Mouse (Mus musculus) induced T-regulatory cell, adult 2 months (primary cell): Measurements from ENCODE around the gene Cacna2d1.

Source experiments
- DNase-seq: peaks from one replicate; pipeline ENCODE4 v3.0.0-alpha.2; 2012; ENCODE audit warnings: low read depth

The Cacna2d1 gene

DNA sequence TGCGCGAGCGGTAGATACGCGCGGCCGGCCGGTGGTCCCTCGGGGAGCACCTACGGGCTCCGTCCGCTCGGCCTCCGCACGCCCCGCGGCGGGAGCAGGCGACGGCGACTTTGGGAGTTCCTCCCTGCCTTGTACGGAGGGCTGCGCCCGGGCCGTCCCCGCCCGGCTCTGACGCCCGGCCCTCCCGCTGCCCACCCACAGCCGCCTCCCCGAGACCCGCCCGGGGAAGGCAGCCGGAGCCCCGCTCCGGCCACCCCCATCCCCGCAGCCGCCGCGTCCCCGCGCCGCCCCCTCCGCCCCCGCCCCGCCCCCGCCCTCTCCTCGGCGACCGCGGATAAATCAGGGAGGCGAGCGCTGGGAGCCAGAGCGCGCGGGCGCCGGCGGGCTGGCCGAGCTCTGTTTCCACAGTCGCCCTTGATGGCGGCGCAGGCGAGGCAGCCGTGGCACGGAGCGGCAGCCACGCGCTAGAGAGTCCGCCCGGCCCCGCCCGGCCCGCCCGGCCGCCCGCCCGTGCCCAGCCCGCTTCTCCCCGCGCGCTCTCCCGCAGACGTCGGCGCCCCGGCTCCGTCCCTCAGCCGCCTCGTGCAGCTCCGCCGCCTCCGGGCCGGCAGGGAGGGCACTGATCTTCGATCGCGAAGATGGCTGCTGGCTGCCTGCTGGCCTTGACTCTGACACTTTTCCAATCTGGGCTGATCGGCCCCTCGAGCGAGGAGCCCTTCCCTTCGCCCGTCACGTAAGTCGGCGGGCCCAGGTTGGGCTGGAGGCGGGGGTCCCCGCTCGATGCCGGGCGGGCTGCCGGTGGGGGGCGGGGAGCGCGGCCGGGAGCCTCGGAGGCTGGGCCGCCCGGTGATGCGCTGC lies at the start of gene Cacna2d1:
Cacna2d1 (plus strand) TSS at position 316 of the 858 bp plus-strand sequence.
- no peak for DNase-seq

DNA sequence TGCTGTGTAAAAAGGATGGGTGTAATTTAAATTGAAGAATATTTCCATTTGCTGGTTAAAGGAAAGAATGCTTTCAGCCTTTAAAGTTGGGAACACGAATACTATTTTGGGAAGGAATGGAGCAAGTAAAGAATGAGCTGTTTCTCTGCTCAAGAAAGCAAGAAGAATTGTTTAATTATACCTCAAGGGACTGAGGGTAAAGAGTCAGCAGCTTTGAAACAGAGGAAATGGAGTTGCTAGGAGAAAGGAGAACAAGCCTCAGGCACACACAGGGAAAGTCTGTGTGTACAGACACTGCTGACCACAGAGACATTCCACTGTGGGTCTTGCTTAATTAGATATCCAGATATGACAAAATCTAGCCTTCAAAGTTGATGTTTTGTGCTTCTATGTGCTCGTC lies 39.4 kb upstream of the Cacna2d1 start:
- DNase-seq = no peak

DNA sequence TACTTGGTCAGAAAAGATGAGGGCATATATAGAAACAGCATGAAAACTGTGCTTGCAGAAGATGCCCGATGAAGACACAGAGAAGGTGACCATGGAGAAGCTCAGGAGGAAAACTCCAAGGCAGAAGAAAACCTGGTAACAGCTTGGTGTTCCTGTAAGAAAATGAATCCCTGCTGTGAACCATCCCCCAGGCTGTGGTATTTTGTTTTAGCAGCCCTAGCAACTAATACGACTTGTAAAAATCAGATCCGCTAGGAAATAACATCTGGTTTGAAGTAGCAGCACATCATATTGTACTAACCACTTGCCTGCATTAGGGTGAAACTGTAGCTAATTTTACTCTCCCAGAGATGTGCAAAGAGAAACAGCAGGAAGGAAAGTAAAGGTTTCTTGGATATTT lies 37.8 kb upstream of the Cacna2d1 start:
- no peak for DNase-seq

DNA sequence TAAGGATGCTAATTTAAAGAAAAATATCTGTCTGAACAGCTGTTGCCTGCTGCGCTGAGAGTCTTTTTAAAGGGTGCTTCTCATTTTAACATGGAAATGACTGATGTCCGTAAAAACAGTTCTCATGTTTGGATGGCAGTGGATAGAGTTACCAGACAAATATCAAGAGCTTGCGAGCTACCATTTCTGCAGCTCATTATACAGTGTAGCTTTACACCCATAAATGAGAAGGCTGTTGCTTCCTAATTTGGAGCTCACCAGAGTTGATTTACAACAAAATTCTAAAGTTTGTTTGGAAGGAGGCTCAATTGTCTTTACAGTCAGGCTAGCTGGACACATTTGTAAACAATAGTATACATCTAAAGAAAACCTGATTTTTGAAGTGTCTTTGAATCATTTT lies 28.0 kb upstream of the Cacna2d1 start:
- no peak for DNase-seq

DNA sequence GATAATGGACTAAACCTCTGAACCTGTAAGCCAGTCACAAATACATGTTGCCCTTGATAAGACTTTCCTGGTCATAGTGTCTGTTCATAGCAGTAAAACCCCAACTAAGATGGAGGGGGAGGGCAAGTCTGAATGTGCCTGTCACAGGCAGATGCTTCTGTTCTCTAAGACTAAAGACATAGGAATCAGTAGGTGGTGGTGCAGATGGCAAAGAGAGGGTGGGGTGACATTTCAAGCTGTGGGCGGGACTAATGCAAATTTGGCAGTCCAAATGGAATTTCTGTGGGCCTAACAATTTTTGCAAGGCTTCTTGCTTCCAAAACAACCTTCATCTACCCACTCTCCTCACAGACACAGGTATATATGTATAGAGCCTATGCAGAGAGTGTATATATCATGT lies 19.6 kb upstream of the Cacna2d1 start:
- DNase-seq = no peak

DNA sequence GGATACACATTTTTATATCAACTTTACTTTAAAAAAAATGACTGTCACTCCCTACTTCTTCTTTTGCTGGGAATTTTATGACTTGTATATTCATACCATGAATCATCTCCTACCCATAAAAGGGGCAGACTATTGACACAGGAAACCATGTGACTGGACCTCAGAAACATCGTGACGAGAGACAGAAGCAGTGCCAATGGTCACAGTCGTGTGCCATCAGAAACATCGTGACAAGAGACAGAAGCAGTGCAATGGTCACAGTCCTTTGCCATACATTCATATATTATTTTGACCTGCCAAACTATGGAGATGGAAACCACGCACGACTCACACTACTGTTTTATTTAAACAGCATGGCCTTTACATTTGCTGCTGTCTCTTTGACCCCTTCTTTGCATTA lies 6.0 kb upstream of the Cacna2d1 start:
- DNase-seq = no peak

DNA sequence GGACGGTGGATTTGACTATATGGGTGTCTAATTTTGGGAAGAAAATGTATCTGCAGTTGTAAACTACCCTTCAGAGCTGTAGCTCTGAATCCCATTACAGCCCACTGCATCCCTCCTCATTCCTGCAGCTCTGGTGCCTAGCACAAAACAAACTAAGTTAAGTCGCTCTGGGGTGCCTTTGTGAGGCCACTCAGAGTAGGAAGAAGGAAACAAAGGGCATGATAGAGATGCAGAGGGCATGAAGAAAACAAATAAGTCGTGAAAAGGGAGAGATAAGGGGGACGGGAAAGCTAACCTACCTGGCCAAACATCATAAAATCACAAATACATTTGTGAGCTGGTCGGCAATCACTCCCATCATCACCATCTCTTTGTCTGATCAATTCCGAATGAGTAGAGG lies 1.5 kb upstream of the Cacna2d1 start:
- DNase-seq = no peak

DNA sequence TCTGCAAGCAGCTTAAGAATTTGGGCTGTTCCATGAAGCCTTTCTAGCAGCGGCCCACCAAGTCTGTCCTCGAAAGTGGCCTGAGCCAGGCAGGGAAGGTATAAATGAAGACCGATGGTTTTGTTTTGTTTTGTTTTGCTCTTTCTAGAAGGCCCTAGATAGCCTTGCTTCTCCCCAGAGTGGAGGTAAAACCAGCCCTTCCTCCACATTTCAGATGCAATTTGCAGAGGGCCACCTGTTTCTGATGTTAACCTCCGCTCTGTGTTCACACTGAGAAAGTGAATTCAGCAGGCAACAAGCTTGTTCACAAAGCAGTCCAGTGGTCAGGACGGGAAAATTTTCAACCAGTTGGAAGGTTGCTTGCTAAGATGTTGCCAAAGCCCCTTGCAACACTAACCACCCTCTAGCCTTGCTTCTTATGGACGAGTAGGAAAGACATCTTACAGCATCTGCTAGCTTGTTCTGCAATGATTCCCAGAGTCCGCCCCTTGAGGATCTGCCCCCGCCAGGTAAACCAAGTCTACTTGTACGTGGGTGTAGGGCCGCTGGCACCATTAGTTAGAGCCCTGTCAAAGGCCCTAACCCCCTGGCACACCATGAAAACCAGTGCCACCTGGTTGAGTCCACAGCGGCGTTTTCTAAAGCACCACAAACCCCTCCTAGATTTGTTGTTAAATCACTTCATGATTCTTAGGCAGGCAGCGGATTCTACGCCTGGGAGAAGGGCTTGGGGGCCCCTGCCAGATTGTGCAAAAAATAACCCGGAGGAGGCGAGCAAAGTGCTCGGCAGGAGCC lies 713 bp upstream of the Cacna2d1 start:
- no peak for DNase-seq

DNA sequence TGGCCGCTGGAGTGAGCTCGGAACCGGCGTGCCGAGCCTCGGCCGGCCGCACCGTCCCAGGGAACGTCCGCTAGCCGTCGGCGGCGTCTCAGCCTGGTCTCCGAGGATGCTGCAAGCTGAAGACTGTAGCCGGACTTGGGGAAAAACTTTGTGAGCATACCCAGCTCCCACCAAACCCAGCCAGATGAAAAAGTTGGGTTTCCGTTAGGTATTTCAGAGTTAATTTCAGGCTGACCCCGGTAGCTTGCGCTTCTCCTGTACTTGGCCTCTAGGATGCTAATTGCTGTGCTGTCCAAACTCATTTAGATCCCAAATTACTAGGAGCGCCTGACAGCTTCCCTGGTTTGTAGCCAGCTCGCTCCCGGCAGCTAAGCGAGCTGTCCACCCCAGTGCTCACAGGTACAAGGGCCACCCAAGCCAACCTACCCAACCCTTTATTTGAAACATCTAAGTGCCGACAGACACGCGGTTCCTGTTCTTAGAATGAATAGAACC lies 790 bp downstream of the Cacna2d1 start:
- DNase-seq = no peak

DNA sequence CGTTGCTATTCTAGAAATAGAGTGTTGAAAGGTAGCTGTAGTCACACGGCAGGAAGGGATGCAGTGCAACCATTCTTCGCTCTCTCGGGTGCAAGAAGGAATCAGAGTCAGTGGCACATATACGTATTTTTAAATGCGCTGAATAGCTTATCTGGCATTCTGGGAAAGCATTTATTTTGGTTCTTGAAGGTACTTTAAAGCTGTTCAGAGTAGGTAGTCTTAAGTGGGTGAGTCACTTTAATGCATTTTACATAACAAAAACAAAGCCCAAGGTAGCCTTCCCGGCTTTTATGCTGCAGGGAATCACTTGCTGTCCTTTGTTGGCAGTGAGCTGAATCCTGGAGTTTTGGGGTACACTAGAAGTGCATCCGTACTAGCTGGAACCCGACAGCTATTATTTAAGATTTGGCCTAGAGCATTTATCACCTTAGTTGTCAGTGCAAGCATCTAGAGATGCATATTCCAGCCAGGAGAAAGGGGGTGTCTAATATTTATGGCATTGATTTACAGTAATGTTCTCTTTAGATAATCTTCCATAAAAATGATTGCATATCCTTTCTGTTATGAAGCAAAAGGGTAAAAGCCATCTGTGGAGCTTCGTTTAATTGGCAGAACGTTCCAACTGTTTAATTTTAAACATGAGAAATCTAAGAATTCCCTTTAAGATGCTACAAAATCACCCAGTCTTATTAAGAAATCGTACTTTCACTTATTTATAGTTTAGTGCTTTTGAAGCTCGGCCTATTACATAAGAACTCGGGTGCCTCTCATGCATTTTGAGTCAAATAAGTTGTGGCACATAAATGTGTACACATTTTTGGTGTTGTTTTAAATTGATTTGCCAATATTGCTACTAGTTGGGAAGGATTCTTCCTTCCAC lies 1.6 kb downstream of the Cacna2d1 start:
- DNase-seq = no peak

DNA sequence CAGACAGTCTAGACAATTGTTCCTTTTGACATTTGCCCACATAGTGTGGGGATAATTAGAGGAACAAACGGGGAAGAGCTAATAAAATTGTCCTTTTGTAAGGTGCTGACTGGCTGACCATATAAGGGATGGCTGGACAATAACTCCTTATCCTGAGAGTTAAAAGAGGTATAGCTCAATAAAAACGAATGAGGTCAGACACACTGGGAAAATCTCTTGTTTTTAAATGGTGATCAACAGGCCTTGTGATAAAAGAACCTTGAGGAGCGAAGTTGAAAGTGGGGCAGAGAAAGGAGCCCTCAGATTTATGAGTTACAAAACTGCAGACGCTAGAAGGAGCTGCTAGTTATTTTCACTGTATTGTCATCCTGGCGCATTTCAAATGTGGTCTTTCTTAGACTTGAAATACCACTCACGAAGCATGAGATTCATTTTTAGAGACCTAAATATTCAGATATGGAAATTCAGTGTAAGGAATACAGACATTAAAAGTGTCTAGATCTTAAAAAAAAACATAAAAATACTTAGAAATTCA lies 6.8 kb downstream of the Cacna2d1 start:
- no peak for DNase-seq

DNA sequence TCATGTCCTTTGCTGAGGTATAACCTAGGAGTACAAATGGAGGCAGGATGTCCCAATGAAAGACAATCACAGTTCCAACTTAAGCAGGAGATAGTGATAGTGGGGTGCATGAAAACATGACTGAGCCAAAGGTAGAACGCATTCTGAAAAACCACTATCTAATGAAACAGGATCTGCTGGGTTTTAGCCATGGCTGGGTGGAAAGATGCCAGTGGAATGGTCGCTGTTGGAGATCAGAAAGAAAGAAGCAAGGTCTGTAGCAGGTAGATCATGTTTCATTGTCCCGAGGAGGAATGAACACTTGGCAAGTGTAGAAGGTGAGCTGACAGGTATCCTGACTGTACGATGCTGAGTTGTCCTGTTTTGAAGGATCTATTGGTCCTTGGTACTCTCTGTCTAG lies 7.6 kb downstream of the Cacna2d1 start:
- DNase-seq = no peak

DNA sequence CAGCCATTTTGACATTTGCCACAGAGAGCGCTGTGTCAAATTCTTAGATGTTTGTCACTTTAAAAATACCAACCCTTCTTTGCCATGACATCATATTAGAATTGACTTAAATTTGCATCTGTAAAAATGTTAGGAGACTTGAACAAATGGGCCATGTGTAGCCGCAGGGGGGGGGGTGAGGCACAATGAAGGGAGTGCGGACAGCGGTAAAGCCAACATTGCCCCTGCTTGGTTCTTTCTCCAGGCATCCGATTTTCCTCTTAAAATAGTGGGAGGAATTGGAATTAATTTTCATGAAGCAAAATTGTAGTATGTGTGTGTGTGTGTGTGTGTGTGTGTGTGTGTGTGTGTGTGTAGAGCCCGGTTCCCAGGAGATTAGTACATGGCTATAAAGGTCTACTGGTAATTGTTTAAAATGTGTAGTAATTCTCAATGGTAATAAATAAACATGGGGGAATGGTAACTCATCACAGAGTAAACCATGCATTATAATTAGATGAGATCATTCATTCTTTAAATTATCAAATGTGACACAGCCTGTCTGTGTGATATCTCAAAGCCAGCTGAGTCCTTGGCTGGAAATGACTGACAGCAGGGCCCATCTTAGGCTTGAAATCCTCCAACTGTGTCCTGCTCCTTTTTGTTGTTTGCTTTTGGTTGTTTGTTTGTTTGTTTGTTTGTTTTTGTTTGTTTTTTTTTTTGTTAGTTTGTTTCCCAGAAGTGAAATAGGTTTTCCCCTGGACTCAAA lies 14.0 kb downstream of the Cacna2d1 start:
- DNase-seq = no peak

DNA sequence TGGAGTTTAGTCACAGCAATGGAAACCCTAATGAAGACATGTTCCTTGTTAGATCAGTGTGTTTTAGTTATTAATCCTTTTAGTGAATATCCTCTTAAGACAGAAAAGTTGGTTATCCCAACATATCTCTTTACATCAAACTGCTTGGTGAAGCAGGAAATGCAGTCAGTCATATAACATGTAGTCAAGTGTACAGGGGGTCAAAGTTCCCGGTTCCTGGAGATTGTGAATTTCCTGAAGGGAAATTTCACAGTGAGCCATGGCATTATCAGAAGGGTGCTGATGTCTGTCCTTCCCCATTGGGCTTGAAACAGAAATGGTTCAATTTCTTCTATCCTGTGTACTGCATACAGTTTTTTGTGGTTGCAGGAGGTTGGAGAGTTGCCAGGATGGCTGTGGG lies 25.3 kb downstream of the Cacna2d1 start:
- no peak for DNase-seq

DNA sequence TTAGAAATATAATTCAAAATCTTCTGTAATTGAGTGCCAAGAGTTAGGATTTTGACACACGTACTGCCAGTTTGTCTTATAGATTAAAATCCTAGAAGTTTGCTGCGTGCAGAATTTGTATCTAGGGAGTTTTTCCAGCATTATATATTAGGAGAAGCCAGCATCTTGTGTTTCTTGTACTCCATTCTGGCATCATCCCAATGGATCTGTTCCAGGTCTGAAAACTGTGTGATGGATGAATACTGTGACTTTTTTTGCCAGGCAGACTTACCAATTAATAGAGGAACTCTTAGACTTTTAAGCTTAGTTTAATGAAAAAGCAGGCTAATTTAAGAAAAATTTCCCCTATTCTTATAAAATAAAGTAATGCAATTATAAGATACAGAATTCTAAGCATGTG lies 27.4 kb downstream of the Cacna2d1 start:
- DNase-seq = no peak

DNA sequence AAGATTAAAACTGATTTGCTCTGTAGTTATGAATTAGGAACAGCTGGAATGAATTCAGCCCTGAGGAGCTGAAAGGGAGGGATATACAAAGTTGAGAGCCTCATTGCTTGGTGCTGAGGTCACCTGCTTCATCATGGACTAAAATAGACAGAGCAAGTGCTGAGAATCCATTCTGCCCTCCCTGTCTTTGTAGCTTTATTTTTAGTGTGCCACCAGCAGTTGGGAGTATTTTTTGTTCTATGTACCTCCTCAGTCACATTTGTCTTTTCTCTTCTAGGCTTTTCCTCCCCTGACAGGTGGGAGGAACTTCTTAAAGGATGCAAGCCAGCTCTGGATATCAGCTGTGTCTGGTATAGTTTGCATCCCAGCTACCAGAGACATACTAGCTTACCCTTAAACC lies 32.4 kb downstream of the Cacna2d1 start:
- no peak for DNase-seq

DNA sequence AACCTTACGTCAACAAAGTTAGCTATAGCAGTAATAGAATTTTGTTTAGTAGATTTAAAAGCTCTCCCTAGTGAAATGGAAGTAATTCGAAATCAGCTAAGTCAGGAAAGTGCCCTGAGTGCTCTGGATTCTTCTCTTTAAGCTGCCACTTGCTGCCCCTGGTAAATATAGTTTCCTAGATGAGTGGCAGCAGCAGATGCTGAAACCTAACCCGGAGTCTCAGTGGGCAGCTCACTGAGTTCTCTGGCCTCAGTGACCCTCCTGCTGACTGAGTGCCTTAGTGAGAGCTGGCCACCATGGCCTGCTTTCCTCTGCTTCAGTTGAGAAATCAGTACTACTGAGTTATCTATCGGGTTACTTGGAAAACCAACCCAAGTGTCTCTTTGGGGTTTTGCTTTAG lies 37.3 kb downstream of the Cacna2d1 start:
- no peak for DNase-seq

DNA sequence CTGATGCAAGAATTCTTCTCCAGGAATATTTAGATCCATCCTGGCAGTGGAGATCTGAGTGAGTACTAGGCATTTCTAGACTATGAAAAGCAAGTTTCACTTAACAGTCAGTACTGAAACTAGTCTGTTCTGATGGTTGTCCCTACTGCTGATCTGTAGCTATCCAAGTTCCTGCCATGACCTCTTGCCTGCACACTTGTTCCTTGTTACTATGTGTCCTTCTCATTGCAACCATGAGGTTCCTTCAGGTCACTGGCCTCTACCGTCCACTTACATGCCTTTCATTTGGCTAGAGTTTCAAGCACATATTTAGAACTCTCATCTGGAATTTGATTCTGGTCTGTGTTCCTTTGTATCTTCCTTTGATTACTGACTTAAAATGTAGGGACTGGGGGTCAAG lies 37.9 kb downstream of the Cacna2d1 start:
- no peak for DNase-seq

DNA sequence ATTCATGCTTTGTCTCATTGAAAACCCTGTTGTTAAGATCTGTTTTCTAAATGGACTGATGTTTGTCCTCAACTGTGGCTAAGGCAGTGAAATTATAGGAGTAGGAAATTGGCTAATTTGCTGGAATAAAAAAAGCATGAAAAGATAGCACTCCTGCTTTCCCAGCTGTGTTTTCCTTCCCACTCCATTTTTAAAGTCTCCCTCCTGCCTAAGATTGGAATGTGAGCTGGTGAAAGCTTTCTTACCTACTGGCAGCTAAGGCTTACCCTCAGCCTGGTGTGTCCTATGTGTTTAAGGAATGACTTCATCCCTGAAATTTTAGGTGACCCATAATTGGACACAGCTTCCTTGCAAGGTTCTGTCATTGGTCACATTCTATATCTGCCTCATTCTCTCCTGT lies 40.2 kb downstream of the Cacna2d1 start:
- no peak for DNase-seq

DNA sequence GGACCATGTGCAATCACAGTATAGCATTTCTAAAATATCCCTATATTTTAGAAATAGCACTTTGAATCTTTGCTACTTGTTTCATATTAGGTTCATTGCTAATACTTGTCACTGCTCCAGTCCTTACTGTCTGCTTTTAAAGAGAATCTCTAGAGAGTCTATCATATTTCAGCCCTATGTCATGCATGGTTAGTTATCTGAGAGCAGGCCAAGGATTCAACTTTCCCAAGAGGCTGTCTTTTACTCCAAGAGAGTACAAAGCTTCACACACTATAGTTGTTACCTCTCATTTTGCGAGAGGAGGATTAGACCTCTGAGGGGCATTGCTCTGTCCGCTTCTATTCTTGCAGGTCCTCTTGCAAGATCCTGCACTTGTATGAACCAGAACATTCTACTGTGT lies 44.7 kb downstream of the Cacna2d1 start:
- DNase-seq = no peak

DNA sequence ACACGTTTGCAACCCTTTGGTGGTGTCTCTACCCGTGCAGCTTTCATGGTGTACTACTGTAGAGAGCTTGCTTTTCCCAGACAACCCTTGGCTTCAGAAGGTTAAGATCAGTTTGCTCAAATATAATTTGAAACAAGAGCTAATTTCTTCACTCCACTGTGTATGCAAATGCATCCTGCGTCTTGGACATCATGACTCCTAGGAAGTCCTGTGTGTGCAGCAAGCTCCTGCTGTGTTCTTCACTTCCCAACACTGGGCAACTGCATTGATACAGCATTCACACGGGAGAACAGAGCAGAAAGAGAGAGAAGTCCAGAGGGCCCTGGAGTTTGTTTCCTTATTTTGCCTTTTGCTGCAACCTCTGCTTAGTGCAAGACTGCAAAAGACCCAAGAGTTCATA lies 48.1 kb downstream of the Cacna2d1 start:
- DNase-seq = no peak
